Mouse (Mus musculus) heart, embryonic 15.5 days (tissue): ENCODE measurements at regions not wholly inside any gene's neighbourhood (a gene's known extent, or its start where the extent isn't known, plus 50 kb on each side); places are given as distances from the start of the nearest gene placed in this dataset.

Source experiments
- ATAC-seq: fragments of 200-750 bp; cut with Nextera tagmentation; replicated peaks from 2 replicates; pipeline ENCODE4 v1.8.0; 2017; ENCODE audit warnings: low read depth, moderate TSS enrichment; ENCODE audit not compliant: insufficient number of reproducible peaks, insufficient read depth, low FRiP score
- H3K27ac ChIP-seq: fragments of 300-500 bp; sonication (generic); 2 replicates; pipeline ENCODE4 v1.5.1; 2015; ENCODE audit warnings: mild to moderate bottlenecking, inconsistent platforms
- H3K27me3 ChIP-seq: fragments of 300-500 bp; sonication (generic); 2 replicates; pipeline ENCODE4 v1.6.1; 2015; ENCODE audit warnings: inconsistent platforms
- H3K36me3 ChIP-seq: fragments of 300-500 bp; sonication (generic); 2 replicates; pipeline ENCODE4 v1.6.1; 2015; ENCODE audit warnings: mild to moderate bottlenecking, inconsistent platforms
- H3K4me1 ChIP-seq: fragments of 300-500 bp; sonication (generic); replicated peaks from 2 replicates; pipeline ENCODE4 v1.6.1; 2015; ENCODE audit warnings: inconsistent platforms
- H3K4me2 ChIP-seq: fragments of 300-500 bp; sonication (generic); 2 replicates; pipeline ENCODE4 v1.6.1; 2015; ENCODE audit warnings: inconsistent platforms, mild to moderate bottlenecking, moderate library complexity
- H3K4me3 ChIP-seq: fragments of 300-500 bp; sonication (generic); 2 replicates; pipeline ENCODE4 v1.5.1; 2015; ENCODE audit warnings: mild to moderate bottlenecking, inconsistent platforms
- H3K9ac ChIP-seq: fragments of 300-500 bp; sonication (generic); 2 replicates; pipeline ENCODE4 v1.6.1; 2015; ENCODE audit warnings: mild to moderate bottlenecking, inconsistent platforms
- H3K9me3 ChIP-seq: fragments of 300-500 bp; sonication (generic); replicated peaks from 2 replicates; pipeline ENCODE4 v1.6.1; 2016; ENCODE audit warnings: inconsistent platforms
- WGBS: fragments of 180-500 bp; shearing (Covaris S2); methylation state at CpG from one replicate; pipeline ENCODE4 v1.1.7; 2015; ENCODE audit warnings: mixed read lengths; 5-methylcytosine and 5-hydroxymethylcytosine counted together

DNA sequence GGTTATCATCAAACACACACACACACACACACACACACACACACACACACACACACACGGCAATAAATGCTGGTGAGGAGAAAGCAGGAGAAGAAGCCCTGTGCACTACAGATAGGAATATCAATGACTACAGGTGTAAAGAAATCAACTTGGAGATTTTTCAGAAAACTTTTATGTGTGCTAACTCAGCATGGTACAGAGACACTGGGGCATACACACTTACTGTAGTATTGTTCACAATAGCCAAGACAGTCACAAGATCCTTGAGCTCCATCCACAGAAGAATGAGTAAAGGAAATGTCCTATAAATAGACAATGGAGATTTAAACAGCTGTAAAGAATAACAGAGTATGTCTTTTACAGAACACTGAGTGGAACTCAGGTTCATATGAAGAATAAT lies 182.4 kb downstream of the Tm2d1 start:
- Histone ChIP-seq H3K27ac (peak overlapping the region; percentile 82), H3K9ac (no peak overlapping the region), H3K4me3 (no peak overlapping the region), H3K4me2 (peak overlapping the region; percentile 25; the same call in 1 of the 2 replicates), H3K9me3 (no peaks in the 10 kb centered on the region), H3K27me3 (no peaks in the 10 kb centered on the region), H3K36me3 (no peaks in the 10 kb centered on the region), H3K4me1 (peaks cover 22% of the 10 kb centered on the region)
- no peak; the same call in 1 of the 2 replicates for ATAC-seq
- 33% methylated on average over 1 of the region's 1 CpGs for WGBS

GRCm38 (mm10) chr4:98190318-98190717 lies 192.8 kb downstream of the Tm2d1 start:
- Histone ChIP-seq H3K36me3 (no peaks in the 10 kb centered on the region), H3K27ac (no peak overlapping the region), H3K4me1 (no peaks in the 10 kb centered on the region), H3K27me3 (no peaks in the 10 kb centered on the region), H3K9me3 (no peaks in the 10 kb centered on the region), H3K4me3 (no peak overlapping the region), H3K9ac (no peak overlapping the region), H3K4me2 (no peak overlapping the region)
- WGBS = 84% methylated on average over 3 of the region's 3 CpGs
- no peak for ATAC-seq

- H3K9me3 ChIP-seq = no peaks in the 10 kb centered on the region
- no peak overlapping the region for H3K4me3 ChIP-seq
- H3K4me2 ChIP-seq = no peak overlapping the region
- 53% methylated on average over 1 of the region's 1 CpGs for WGBS
- H3K27ac ChIP-seq = no peak overlapping the region
- no peaks in the 10 kb centered on the region for H3K4me1 ChIP-seq
- H3K27me3 ChIP-seq = no peaks in the 10 kb centered on the region
- H3K36me3 ChIP-seq = no peaks in the 10 kb centered on the region
- ATAC-seq = no peak
- no peak overlapping the region for H3K9ac ChIP-seq
These were observed 193.2 kb downstream of the Tm2d1 start for GRCm38 (mm10) chr4:98189894-98190293.

DNA sequence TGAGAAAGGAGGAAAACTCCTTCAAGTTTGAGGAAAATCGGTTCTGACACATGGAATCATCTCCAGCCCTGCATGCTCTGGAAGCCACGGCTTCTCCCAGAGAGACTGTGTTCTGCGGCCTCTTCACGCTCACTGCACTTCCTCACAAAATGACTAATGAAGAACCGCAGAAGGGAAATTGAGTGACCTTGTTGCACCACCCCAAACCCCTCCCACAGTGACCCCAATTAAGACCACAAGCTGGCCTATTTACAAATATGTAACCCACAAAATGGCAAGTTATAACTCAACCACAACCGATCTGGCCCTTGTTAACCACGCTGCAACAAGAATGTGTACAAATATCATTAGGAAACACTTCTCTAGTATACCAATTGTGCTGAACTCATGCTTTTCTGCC lies 194.2 kb downstream of the Tm2d1 start:
- Histone ChIP-seq H3K4me1 (no peaks in the 10 kb centered on the region), H3K9me3 (no peaks in the 10 kb centered on the region), H3K36me3 (no peaks in the 10 kb centered on the region), H3K4me2 (no peak overlapping the region), H3K4me3 (no peak overlapping the region), H3K27ac (no peak overlapping the region), H3K27me3 (no peaks in the 10 kb centered on the region), H3K9ac (no peak overlapping the region)
- WGBS = 84% methylated on average over 7 of the region's 7 CpGs
- no peak for ATAC-seq

- Histone ChIP-seq H3K27ac (no peak overlapping the region), H3K27me3 (no peaks in the 10 kb centered on the region), H3K4me2 (no peak overlapping the region), H3K4me1 (peaks cover 3% of the 10 kb centered on the region; the same call in 1 of the 2 replicates), H3K36me3 (no peaks in the 10 kb centered on the region), H3K9ac (no peak overlapping the region), H3K4me3 (no peak overlapping the region), H3K9me3 (no peaks in the 10 kb centered on the region)
- ATAC-seq = no peak
- WGBS = 77% methylated on average over 2 of the region's 2 CpGs
These were observed 196.1 kb downstream of the Tm2d1 start for GRCm38 (mm10) chr4:98187038-98187437.

- Histone ChIP-seq H3K36me3 (no peaks in the 10 kb centered on the region), H3K27me3 (no peaks in the 10 kb centered on the region), H3K4me2 (no peak overlapping the region), H3K27ac (peak overlapping the region; percentile 67), H3K9me3 (no peaks in the 10 kb centered on the region), H3K4me3 (no peak overlapping the region), H3K9ac (no peak overlapping the region), H3K4me1 (peaks cover 11% of the 10 kb centered on the region)
- no peak; the same call in 1 of the 2 replicates for ATAC-seq
- WGBS = 33% methylated on average over 4 of the region's 4 CpGs
These were observed 201.1 kb downstream of the Tm2d1 start for GRCm38 (mm10) chr4:98182053-98182355.

- no peak for ATAC-seq
- 67% methylated on average over 12 of the region's 12 CpGs for WGBS
- no peak overlapping the region for H3K4me2 ChIP-seq
- H3K9me3 ChIP-seq = no peaks in the 10 kb centered on the region
- peak overlapping the region; percentile 67 for H3K27ac ChIP-seq
- no peaks in the 10 kb centered on the region for H3K36me3 ChIP-seq
- H3K27me3 ChIP-seq = no peaks in the 10 kb centered on the region
- peaks cover 11% of the 10 kb centered on the region for H3K4me1 ChIP-seq
- no peak overlapping the region for H3K9ac ChIP-seq
- no peak overlapping the region for H3K4me3 ChIP-seq
These were observed 201.7 kb downstream of the Tm2d1 start for GRCm38 (mm10) chr4:98181185-98182052.

- Histone ChIP-seq H3K4me1 (peaks cover 11% of the 10 kb centered on the region), H3K9ac (no peak overlapping the region), H3K27me3 (no peaks in the 10 kb centered on the region), H3K9me3 (no peaks in the 10 kb centered on the region), H3K27ac (peak overlapping the region; percentile 37; the same call in 1 of the 2 replicates), H3K4me2 (peak overlapping the region; percentile 48), H3K4me3 (no peak overlapping the region), H3K36me3 (no peaks in the 10 kb centered on the region)
- 0 out of 2 replicates have a peak, but pooled peaks have one; percentile 50 for ATAC-seq
- 23% methylated on average over 10 of the region's 10 CpGs for WGBS
These were observed 202.8 kb downstream of the Tm2d1 start for GRCm38 (mm10) chr4:98180336-98180735.
